Mouse (Mus musculus): ENCODE data around the gene Cyp2w1.
A peak's percentile ranks its signal among the peaks of the same experiment; 100 is the strongest.
"Not testable (repeated sequence)": the region's sequence is repeated elsewhere in the genome, so short reads cannot be mapped to it uniquely, and the experiment has no call there.

The Cyp2w1 gene

GRCm38 (mm10) chr5:139332590-139333272 lies 19.7 kb upstream of the Cyp2w1 start:
- no peak for DNase-seq (ENCODE audit: low spot score)

- DNase-seq (ENCODE audit: low spot score): no peak
Measured at GRCm38 (mm10) chr5:139333301-139334013, 19.0 kb upstream of the Cyp2w1 start.

GRCm38 (mm10) chr5:139334394-139334793 lies 18.0 kb upstream of the Cyp2w1 start:
- not testable (repeated sequence) for DNase-seq (ENCODE audit: low spot score)

GRCm38 (mm10) chr5:139335634-139336033 lies 16.8 kb upstream of the Cyp2w1 start:
- DNase-seq (ENCODE audit: low spot score): no peak

- no peak for DNase-seq (ENCODE audit: low spot score)
Measured at GRCm38 (mm10) chr5:139337826-139338370, 14.5 kb upstream of the Cyp2w1 start.

GRCm38 (mm10) chr5:139338403-139338802 lies 14.0 kb upstream of the Cyp2w1 start:
- DNase-seq (ENCODE audit: low spot score): no peak

GRCm38 (mm10) chr5:139338891-139339290 lies 13.5 kb upstream of the Cyp2w1 start:
- no peak for DNase-seq (ENCODE audit: low spot score)

- DNase-seq (ENCODE audit: low spot score): peak; percentile 83
Measured at GRCm38 (mm10) chr5:139344021-139344686, 8.3 kb upstream of the Cyp2w1 start.

- DNase-seq (ENCODE audit: low spot score): peak; percentile 94
Measured at GRCm38 (mm10) chr5:139344687-139345363, 7.6 kb upstream of the Cyp2w1 start.

- DNase-seq (ENCODE audit: low spot score): no peak
Measured at GRCm38 (mm10) chr5:139345364-139345714, 7.1 kb upstream of the Cyp2w1 start.

- no peak for DNase-seq (ENCODE audit: low spot score)
Measured at GRCm38 (mm10) chr5:139347225-139347624, 5.2 kb upstream of the Cyp2w1 start.

- peak; percentile 56 for DNase-seq (ENCODE audit: low spot score)
Measured at GRCm38 (mm10) chr5:139349713-139350112, 2.7 kb upstream of the Cyp2w1 start.

- DNase-seq (ENCODE audit: low spot score): no peak
Measured at GRCm38 (mm10) chr5:139351134-139351533, 1.3 kb upstream of the Cyp2w1 start, which contains the start of gene Cox19. Gene Cox19, minus strand, starts transcription at chr5:139351418.

GRCm38 (mm10) chr5:139351628-139352027 lies 789 bp upstream of the Cyp2w1 start:
- no peak for DNase-seq (ENCODE audit: low spot score)

- peak; percentile 80 for DNase-seq (ENCODE audit: low spot score)
Measured at GRCm38 (mm10) chr5:139353496-139353895, 1.1 kb downstream of the Cyp2w1 start.

GRCm38 (mm10) chr5:139353946-139354345 lies 1.5 kb downstream of the Cyp2w1 start:
- no peak for DNase-seq (ENCODE audit: low spot score)

- DNase-seq (ENCODE audit: low spot score): peak; percentile 68
Measured at GRCm38 (mm10) chr5:139355235-139355772, 2.9 kb downstream of the Cyp2w1 start.

- DNase-seq (ENCODE audit: low spot score): no peak
Measured at GRCm38 (mm10) chr5:139358653-139359052, 6.2 kb downstream of the Cyp2w1 start.

- no peak for DNase-seq (ENCODE audit: low spot score)
Measured at GRCm38 (mm10) chr5:139359244-139359643, 6.8 kb downstream of the Cyp2w1 start.

GRCm38 (mm10) chr5:139363858-139364257 lies 11.4 kb downstream of the Cyp2w1 start:
- DNase-seq (ENCODE audit: low spot score): no peak

- DNase-seq (ENCODE audit: low spot score): peak; percentile 84
Measured at GRCm38 (mm10) chr5:139364260-139364910, 12.0 kb downstream of the Cyp2w1 start.

Measured in c-Kit-positive CD71-positive TER-119-positive erythroid progenitor cells, embryonic 14.5 days (primary cell).